Mouse (Mus musculus) G1E (cell line): Measurements from ENCODE around the gene Nfic. TPM values are rescaled to one million over a fixed set of nuclear protein-coding genes. Genes with fewer than 3 reads are reported as not detected.

ENCODE experiments used
- ATAC-seq: 2 replicates; pipeline ENCODE4 v1.8.0; 2016; ENCODE audit warnings: mild to moderate bottlenecking; ENCODE audit not compliant: insufficient number of reproducible peaks, poor library complexity, low FRiP score, severe bottlenecking; ENCODE audit errors: extremely low read depth
- DNase-seq: peaks from one replicate; pipeline ENCODE4 v3.0.0; 2012; ENCODE audit warnings: low spot score
- H3K27me3 ChIP-seq: 2 replicates; pipeline ENCODE4 v1.6.1; 2012; ENCODE audit warnings: mild to moderate bottlenecking, low read length, inconsistent platforms; ENCODE audit not compliant: insufficient read depth
- H3K36me3 ChIP-seq: replicated peaks from 2 replicates; pipeline ENCODE3; 2012; ENCODE audit warnings: mild to moderate bottlenecking, inconsistent platforms
- H3K4me1 ChIP-seq: 2 replicates; pipeline ENCODE4 v1.6.1; 2012; ENCODE audit warnings: low read depth, low read length, inconsistent platforms, mixed read lengths; ENCODE audit not compliant: insufficient read depth
- H3K4me3 ChIP-seq: 2 replicates; pipeline ENCODE4 v1.5.1; 2012; ENCODE audit warnings: low read depth, mild to moderate bottlenecking, inconsistent platforms, low read length, moderate library complexity, mixed read lengths
- H3K9me3 ChIP-seq: replicated peaks from 2 replicates; pipeline ENCODE4 v1.6.1; 2012; ENCODE audit warnings: inconsistent platforms
- CTCF ChIP-seq: IDR thresholded peaks from 2 replicates; pipeline ENCODE4 v1.5.1; 2012; ENCODE audit warnings: low read depth, low read length, inconsistent platforms, mixed read lengths
- GATA1 ChIP-seq: IDR thresholded peaks from 2 replicates; pipeline ENCODE4 v1.6.1; 2012; ENCODE audit warnings: borderline replicate concordance, low read length, inconsistent platforms, mixed read lengths
- GATA2 ChIP-seq: IDR thresholded peaks from 2 replicates; pipeline ENCODE4 v1.6.1; 2012; ENCODE audit warnings: low read depth, low read length, inconsistent platforms, borderline replicate concordance
- POLR2AphosphoS5 ChIP-seq: IDR thresholded peaks from 2 replicates; pipeline ENCODE4 v1.6.1; 2012; ENCODE audit warnings: low read depth, low read length, inconsistent platforms; ENCODE audit not compliant: insufficient replicate concordance
- TAL1 ChIP-seq: conservative IDR thresholded peaks from 2 replicates; pipeline ENCODE4 v1.6.1; 2012; ENCODE audit warnings: low read depth, low read length, inconsistent platforms, mixed read lengths
- polyA plus RNA-seq: library from polyadenylated mRNA; stranded (reverse); fragments of >175 nt; gene quantifications from 2 replicates; pipeline ENCODE4 v1.2.3, GENCODE M21; 2012
- total RNA-seq, 2 experiments: library from RNA; stranded (forward) in 1 of 2; stranded (reverse) in 1 of 2; fragments of 200-1000 nt in 1 of 2; fragments of >200 nt in 1 of 2; fragmentation: Nextera tagmentation in 1 of 2; gene quantifications; 2 replicates each; pipeline ENCODE4 v1.2.3; 2014 to 2017

The Nfic gene
- total and polyA plus RNA-seq, 3 experiments, result 0.66 to 16.1 (median 9.5) TPM

GRCm38 (mm10) chr10:81376561-81377361, 78.7 kb downstream of the Nfic start:
- peak overlapping the region; percentile 85 for H3K4me3 ChIP-seq
- DNase-seq, result no peak
- H3K27me3 ChIP-seq, result no peaks in the 10 kb centered on the region
- no peak for TF ChIP-seq POLR2AphosphoS5
- TF ChIP-seq GATA1, result no peak
- no peak for TF ChIP-seq CTCF
- no peaks in the 10 kb centered on the region for H3K9me3 ChIP-seq
- ATAC-seq, result no peak
- peaks cover 77% of the 10 kb centered on the region for H3K4me1 ChIP-seq
- H3K36me3 ChIP-seq, result peaks cover 57% of the 10 kb centered on the region

GRCm38 (mm10) chr10:81375322-81375721, 80.1 kb downstream of the Nfic start:
- DNase-seq (no peak), ATAC-seq (no peak)
- Histone ChIP-seq H3K4me3 (no peak overlapping the region), H3K27me3 (no peaks in the 10 kb centered on the region), H3K4me1 (peaks cover 64% of the 10 kb centered on the region), H3K9me3 (no peaks in the 10 kb centered on the region), H3K36me3 (peaks cover 71% of the 10 kb centered on the region)
- TF ChIP-seq GATA2 (no peak), GATA1 (no peak), POLR2AphosphoS5 (no peak), CTCF (no peak), TAL1 (no peak)

- Histone ChIP-seq H3K27me3 (no peaks in the 10 kb centered on the region), H3K4me3 (no peak overlapping the region), H3K36me3 (peaks cover 100% of the 10 kb centered on the region), H3K4me1 (peaks cover 72% of the 10 kb centered on the region), H3K9me3 (no peaks in the 10 kb centered on the region)
- DNase-seq (no peak), ATAC-seq (no peak)
- TF ChIP-seq POLR2AphosphoS5 (peak; percentile 68; the same call in 1 of the 2 replicates), GATA2 (no peak), CTCF (no peak)
Observed at GRCm38 (mm10) chr10:81367207-81367495, 88.3 kb downstream of the Nfic start.

GRCm38 (mm10) chr10:81366477-81367206, 88.8 kb downstream of the Nfic start:
- Histone ChIP-seq H3K4me1 (peaks cover 72% of the 10 kb centered on the region), H3K36me3 (peaks cover 100% of the 10 kb centered on the region), H3K9me3 (no peaks in the 10 kb centered on the region), H3K4me3 (no peak overlapping the region), H3K27me3 (no peaks in the 10 kb centered on the region)
- DNase-seq (no peak), ATAC-seq (peak; percentile 3; the same call in 1 of the 2 replicates)
- TF ChIP-seq TAL1 (no peak), POLR2AphosphoS5 (peak; percentile 86; the same call in 1 of the 2 replicates)

GRCm38 (mm10) chr10:81365672-81366476, 89.6 kb downstream of the Nfic start, which contains the start of gene 4930404N11Rik:
4930404N11Rik (minus strand) TSS chr10:81365816.
- H3K4me1 ChIP-seq, result peaks cover 80% of the 10 kb centered on the region
- TF ChIP-seq GATA1 (no peak), GATA2 (no peak), TAL1 (no peak), POLR2AphosphoS5 (no peak), CTCF (no peak)
- H3K4me3 ChIP-seq, result peak within 1 kb of the TSS; percentile 24; the same call in 1 of the 2 replicates
- H3K9me3 ChIP-seq, result no peaks in the 10 kb centered on the region
- H3K36me3 ChIP-seq, result peaks cover 100% of the 10 kb centered on the region
- DNase-seq, result no peak
- H3K27me3 ChIP-seq, result no peaks in the 10 kb centered on the region
- peak; percentile 35 for ATAC-seq

- Histone ChIP-seq H3K4me1 (peaks cover 88% of the 10 kb centered on the region), H3K4me3 (no peak overlapping the region), H3K9me3 (no peaks in the 10 kb centered on the region), H3K36me3 (peaks cover 100% of the 10 kb centered on the region), H3K27me3 (no peaks in the 10 kb centered on the region)
- no peak for DNase-seq
- no peak for ATAC-seq
- TF ChIP-seq POLR2AphosphoS5, result peak; percentile 38; the same call in 1 of the 2 replicates
- TF ChIP-seq CTCF, result no peak
Observed at GRCm38 (mm10) chr10:81365073-81365472, 90.4 kb downstream of the Nfic start.
